Mouse (Mus musculus) MEL (cell line): ENCODE results near the gene Rsrp1. TPM values are rescaled to one million over a fixed set of nuclear protein-coding genes. Genes with fewer than 3 reads are reported as not detected.

Experiments
- DNase-seq: peaks from one replicate; pipeline ENCODE4 v3.0.0; 2011; ENCODE audit warnings: low read depth, low spot score
- H3K27ac ChIP-seq: 2 replicates; pipeline ENCODE4 v1.5.1; 2012; ENCODE audit warnings: low read depth, mild to moderate bottlenecking, control low read depth, low read length, moderate library complexity; ENCODE audit not compliant: control insufficient read depth
- H3K27me3 ChIP-seq, 2 experiments: fragments of 150-350 bp in 1 of 2; sonication (generic) in 1 of 2; 2 replicates each; pipeline ENCODE4 v1.6.1; 2012; ENCODE audit warnings: low read length in 2 of 2, mild to moderate bottlenecking in 2 of 2, improper control_type of control experiment in 1 of 2, moderate library complexity in 1 of 2; ENCODE audit not compliant: insufficient read depth in 2 of 2, control insufficient read depth in 1 of 2
- H3K36me3 ChIP-seq, 2 experiments: 2 replicates each; pipeline ENCODE4 v1.6.1; 2012 to 2014; ENCODE audit warnings: low read length in 2 of 2, improper control_type of control experiment in 1 of 2, inconsistent platforms in 1 of 2, mild to moderate bottlenecking in 1 of 2; ENCODE audit not compliant: insufficient read depth in 2 of 2, control insufficient read depth in 1 of 2
- H3K4me1 ChIP-seq, 2 experiments: fragments of 150-350 bp in 1 of 2; sonication (generic) in 1 of 2; 2 replicates each; pipeline ENCODE4 v1.6.1; 2012; ENCODE audit warnings: low read length in 2 of 2, improper control_type of control experiment in 1 of 2, mild to moderate bottlenecking in 1 of 2; ENCODE audit not compliant: insufficient read depth in 2 of 2, control insufficient read depth in 1 of 2
- H3K4me3 ChIP-seq, 2 experiments: fragments of 150-350 bp in 1 of 2; sonication (generic) in 1 of 2; 2 replicates each; pipeline ENCODE4 v1.5.1; 2012; ENCODE audit warnings: low read depth in 2 of 2, low read length in 2 of 2, mild to moderate bottlenecking in 2 of 2, moderate library complexity in 2 of 2, control low read depth in 1 of 2, improper control_type of control experiment in 1 of 2; ENCODE audit not compliant: control insufficient read depth in 1 of 2, insufficient read depth in 1 of 2
- H3K79me2 ChIP-seq: 2 replicates; pipeline ENCODE4 v1.6.1; 2012; ENCODE audit warnings: mild to moderate bottlenecking, low read length, moderate library complexity; ENCODE audit not compliant: control insufficient read depth, poor library complexity, insufficient read depth
- H3K9ac ChIP-seq: 2 replicates; pipeline ENCODE4 v1.6.1; 2012; ENCODE audit warnings: low read depth, mild to moderate bottlenecking, control low read depth, low read length, moderate library complexity; ENCODE audit not compliant: control insufficient read depth, poor library complexity, severe bottlenecking
- H3K9me3 ChIP-seq: fragments of 150-350 bp; sonication (generic); replicated peaks from 2 replicates; pipeline ENCODE4 v1.6.1; 2012; ENCODE audit warnings: mild to moderate bottlenecking, low read length, improper control_type of control experiment, moderate library complexity; ENCODE audit not compliant: insufficient read depth
- BHLHE40 ChIP-seq: IDR thresholded peaks from 2 replicates; pipeline ENCODE4 v1.6.1; 2012; ENCODE audit warnings: low read depth, mild to moderate bottlenecking, inconsistent platforms, low read length, improper control_type of control experiment, borderline replicate concordance
- CHD2 ChIP-seq: IDR thresholded peaks from 2 replicates; pipeline ENCODE4 v1.6.1; 2011; ENCODE audit warnings: low read length, improper control_type of control experiment
- ELF1 ChIP-seq: IDR thresholded peaks from 2 replicates; pipeline ENCODE4 v1.6.1; 2014; ENCODE audit warnings: low read depth, mild to moderate bottlenecking, inconsistent platforms, low read length, improper control_type of control experiment, moderate library complexity
- ETS1 ChIP-seq: IDR thresholded peaks from 2 replicates; pipeline ENCODE4 v1.6.1; 2012; ENCODE audit warnings: low read depth, mild to moderate bottlenecking, inconsistent platforms, low read length, improper control_type of control experiment, moderate library complexity
- GATA1 ChIP-seq: IDR thresholded peaks from 2 replicates; pipeline ENCODE4 v1.6.1; 2011; ENCODE audit warnings: low read depth, low read length, improper control_type of control experiment
- HCFC1 ChIP-seq: IDR thresholded peaks from 2 replicates; pipeline ENCODE4 v1.6.1; 2012; ENCODE audit warnings: low read depth, mild to moderate bottlenecking, inconsistent platforms, low read length, improper control_type of control experiment, moderate library complexity
- JUND ChIP-seq: IDR thresholded peaks from 2 replicates; pipeline ENCODE4 v1.6.1; 2011; ENCODE audit warnings: low read depth, mild to moderate bottlenecking, improper control_type of control experiment, low read length
- KAT2A ChIP-seq: conservative IDR thresholded peaks from 2 replicates; pipeline ENCODE4 v1.6.1; 2012; ENCODE audit warnings: low read depth, low read length, improper control_type of control experiment, inconsistent platforms
- MAZ ChIP-seq: IDR thresholded peaks from 2 replicates; pipeline ENCODE4 v1.6.1; 2012; ENCODE audit warnings: low read depth, mild to moderate bottlenecking, inconsistent platforms, low read length, improper control_type of control experiment
- MEF2A ChIP-seq: IDR thresholded peaks from 2 replicates; pipeline ENCODE4 v1.6.1; 2014; ENCODE audit warnings: low read depth, mild to moderate bottlenecking, inconsistent platforms, low read length, improper control_type of control experiment; ENCODE audit not compliant: poor library complexity, insufficient replicate concordance, severe bottlenecking; ENCODE audit errors: extremely low read depth
- MXI1 ChIP-seq: IDR thresholded peaks from 2 replicates; pipeline ENCODE4 v1.6.1; 2011; ENCODE audit warnings: mild to moderate bottlenecking, low read depth, low read length, improper control_type of control experiment
- MYB ChIP-seq: IDR thresholded peaks from 2 replicates; pipeline ENCODE4 v1.6.1; 2011; ENCODE audit warnings: mild to moderate bottlenecking, low read depth, low read length, improper control_type of control experiment
- NELFE ChIP-seq: IDR thresholded peaks from 2 replicates; pipeline ENCODE4 v1.6.1; 2011; ENCODE audit warnings: low read depth, low read length, improper control_type of control experiment
- NRF1 ChIP-seq: IDR thresholded peaks from 2 replicates; pipeline ENCODE4 v1.6.1; 2014; ENCODE audit warnings: low read depth, mild to moderate bottlenecking, inconsistent platforms, low read length, improper control_type of control experiment, moderate library complexity; ENCODE audit not compliant: poor library complexity, insufficient read depth, severe bottlenecking
- POLR2A ChIP-seq, 2 experiments: IDR thresholded peaks; 2 replicates each; pipeline ENCODE4 v1.6.1; 2011 to 2012; ENCODE audit warnings: low read length in 2 of 2, mild to moderate bottlenecking in 2 of 2, control low read depth in 1 of 2, improper control_type of control experiment in 1 of 2, low read depth in 1 of 2, moderate library complexity in 1 of 2; ENCODE audit not compliant: control insufficient read depth in 1 of 2, insufficient read depth in 1 of 2, poor library complexity in 1 of 2
- POLR2AphosphoS5 ChIP-seq: IDR thresholded peaks from 2 replicates; pipeline ENCODE4 v1.6.1; 2012; ENCODE audit warnings: low read depth, borderline replicate concordance, mild to moderate bottlenecking, inconsistent platforms, low read length, moderate library complexity, mixed read lengths
- RAD21 ChIP-seq: IDR thresholded peaks from 2 replicates; pipeline ENCODE4 v1.6.1; 2011; ENCODE audit warnings: mild to moderate bottlenecking, low read depth, low read length, improper control_type of control experiment
- RCOR1 ChIP-seq: IDR thresholded peaks from 2 replicates; pipeline ENCODE4 v1.6.1; 2012; ENCODE audit warnings: low read depth, mild to moderate bottlenecking, inconsistent platforms, low read length, improper control_type of control experiment
- ZKSCAN1 ChIP-seq: IDR thresholded peaks from 2 replicates; pipeline ENCODE4 v1.6.1; 2012; ENCODE audit warnings: low read depth, mild to moderate bottlenecking, inconsistent platforms, low read length, improper control_type of control experiment, moderate library complexity
- ZMIZ1 ChIP-seq: IDR thresholded peaks from 2 replicates; pipeline ENCODE4 v1.6.1; 2012; ENCODE audit warnings: low read depth, mild to moderate bottlenecking, inconsistent platforms, low read length, improper control_type of control experiment, moderate library complexity
- polyA plus RNA-seq, 2 experiments: library from polyadenylated mRNA; stranded (reverse) in 1 of 2; unstranded in 1 of 2; fragments of >175 nt in 1 of 2; fragments of >200 nt in 1 of 2; gene quantifications; 2 replicates each; pipeline versions ENCODE4 v1.2.1 to v1.2.4; 2012; ENCODE audit warnings: low replicate concordance in 2 of 2, low read depth in 1 of 2; ENCODE audit not compliant: insufficient read length in 2 of 2, insufficient read depth in 1 of 2, missing spikeins in 1 of 2
- total RNA-seq: library from RNA; depleted of rRNA; stranded (reverse); fragments of 300-350 nt; gene quantifications from 2 replicates; pipeline ENCODE4 v1.2.3, GENCODE M21; 2012

Rsrp1 gene
- total and polyA plus RNA-seq, 3 experiments = 59.5 to 110 TPM; not detected in 1

- H3K9me3 ChIP-seq = no peaks in the 10 kb centered on the region
- no peak for DNase-seq
- TF ChIP-seq ETS1 (no peak), POLR2AphosphoS5 (no peak), RAD21 (no peak), MYB (no peak), ZKSCAN1 (no peak), MXI1 (no peak), RCOR1 (no peak), NRF1 (no peak), HCFC1 (no peak)
- no peaks in the 10 kb centered on the region for H3K4me1 ChIP-seq
- no peaks in the 10 kb centered on the region for H3K36me3 ChIP-seq
- H3K4me3 ChIP-seq = no peak overlapping the region
- no peak overlapping the region for H3K9ac ChIP-seq
- H3K27me3 ChIP-seq = no peaks in the 10 kb centered on the region
- H3K79me2 ChIP-seq = no peaks in the 10 kb centered on the region
- H3K27ac ChIP-seq = no peak overlapping the region
Observed at GRCm38 (mm10) chr4:134884364-134884763, 39.0 kb upstream of the Rsrp1 start.

DNA sequence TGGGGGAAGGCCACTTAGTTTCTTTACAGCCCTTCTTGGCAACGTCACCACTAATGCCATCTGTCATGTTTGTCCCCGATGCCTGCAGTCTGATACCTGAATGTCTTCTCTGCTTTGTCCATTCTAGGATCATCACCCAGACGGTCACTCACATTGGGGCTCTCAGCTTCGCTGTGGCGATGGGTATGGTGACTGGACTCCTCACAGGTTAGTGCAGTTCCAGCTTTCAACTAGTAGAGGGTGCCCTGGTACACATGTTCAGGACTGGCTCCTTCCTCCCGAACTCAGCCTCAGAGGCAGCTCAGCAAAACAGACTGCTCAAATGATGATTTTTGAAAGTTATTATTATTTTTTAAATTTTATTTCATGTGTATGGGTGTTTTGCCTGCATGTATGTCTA is 31.3 kb upstream of the Rsrp1 start:
- Histone ChIP-seq H3K4me1 (no peaks in the 10 kb centered on the region), H3K36me3 (peaks cover 0 to 5% of the 10 kb centered on the region in 2 experiments; a peak in 2 of 4 replicates), H3K9ac (no peak overlapping the region), H3K27me3 (no peaks in the 10 kb centered on the region), H3K9me3 (no peaks in the 10 kb centered on the region), H3K79me2 (no peaks in the 10 kb centered on the region), H3K27ac (no peak overlapping the region), H3K4me3 (no peak overlapping the region)
- no peak for DNase-seq
- TF ChIP-seq GATA1 (no peak), MYB (no peak), KAT2A (no peak), ZMIZ1 (no peak), ZKSCAN1 (no peak), ELF1 (no peak), POLR2A (IDR thresholded peaks at IDR 0.05; ENCODE audit: control insufficient read depth in 1 of 2, insufficient read depth in 1 of 2, low read depth in 1 of 2, low read length in 2 of 2, poor library complexity in 1 of 2) (no peak), POLR2AphosphoS5 (no peak), CHD2 (no peak), ETS1 (no peak)

- H3K4me1 ChIP-seq = no peaks in the 10 kb centered on the region
- H3K4me3 ChIP-seq = no peak overlapping the region
- H3K9ac ChIP-seq = no peak overlapping the region
- DNase-seq = no peak
- peaks cover 0 to 10% of the 10 kb centered on the region in 2 experiments; a peak in 2 of 4 replicates for H3K36me3 ChIP-seq
- no peaks in the 10 kb centered on the region for H3K27me3 ChIP-seq
- TF ChIP-seq HCFC1 (no peak), NELFE (no peak), JUND (no peak), GATA1 (no peak), ZMIZ1 (no peak), MAZ (no peak), MEF2A (no peak), BHLHE40 (no peak)
- H3K27ac ChIP-seq = no peak overlapping the region
- H3K9me3 ChIP-seq = no peaks in the 10 kb centered on the region
- no peaks in the 10 kb centered on the region for H3K79me2 ChIP-seq
Observed at GRCm38 (mm10) chr4:134897256-134897655, 26.1 kb upstream of the Rsrp1 start.
